Comparison of ENCODE assay signal across 8 mouse cellular contexts in the genomic region with DNA sequence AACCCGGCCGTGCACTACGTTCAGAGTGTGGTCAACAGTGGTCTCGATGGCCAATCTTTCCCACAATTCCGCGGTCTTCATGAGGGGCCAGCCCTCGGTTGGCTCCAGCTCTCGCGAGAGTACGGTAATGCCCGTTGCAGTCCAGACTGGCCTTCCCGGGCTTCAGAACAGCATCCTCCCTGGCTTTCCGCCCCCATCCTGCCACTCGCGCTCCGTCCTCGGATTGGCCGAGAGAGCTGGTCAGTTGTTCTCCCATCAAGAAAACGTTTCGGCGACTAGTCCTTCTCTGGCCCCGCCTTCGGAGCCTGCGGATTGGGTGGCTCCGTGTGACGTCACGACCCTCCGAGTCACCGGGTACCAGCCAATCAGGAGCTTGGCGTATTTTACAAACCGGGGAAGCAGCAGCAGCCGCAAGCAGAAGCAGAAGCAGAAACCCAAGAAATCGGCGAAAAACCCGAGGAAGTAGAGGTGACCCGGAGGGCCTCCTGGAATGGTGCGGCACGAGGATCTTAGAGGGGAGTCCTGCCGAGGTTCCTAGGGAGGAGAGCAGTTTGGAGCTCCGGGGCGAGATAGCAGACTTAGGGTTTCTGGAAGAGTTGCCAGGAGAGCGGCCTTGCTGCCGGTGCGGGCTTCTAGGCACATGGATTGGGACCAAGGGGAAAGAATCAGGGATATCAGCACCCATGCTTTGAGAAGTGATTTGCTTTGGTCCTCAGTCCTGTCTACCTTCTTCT. TPM values are rescaled to one million over a fixed set of nuclear protein-coding genes. Genes with fewer than 3 reads are reported as not detected.
DNase-seq lines count a peak whose midpoint lies in the region; ATAC-seq lines count a peak whose summit lies in the region.

No protein-coding gene starts in this region.

- DNase-seq in adipocyte (ENCODE audit: low spot score) = peak; percentile 99
- peak; percentile 99 for DNase-seq in embryo, embryonic 10 days (ENCODE audit: low spot score)
- DNase-seq in gastrocnemius, postnatal 10 days = peak; percentile 97
- peak; percentile 98 for DNase-seq in induced T-regulatory cell, adult 2 months (ENCODE audit: low read depth)
- DNase-seq in left cerebral cortex, adult 9 months (ENCODE audit: low spot score in 2 of 2) = peak; percentile 94 to 98
- DNase-seq in right cerebral cortex, postnatal 14 days = peak; percentile 98
- DNase-seq in urinary bladder, postnatal 36 days (ENCODE audit: low spot score in 2 of 2) = peak; percentile 96 to 97

- ATAC-seq in megakaryocyte progenitor cell, adult 5-6 weeks (replicated peaks; ENCODE audit: poor library complexity) = peak; percentile 96

RNA-seq across cellular contexts. Expression of a gene that starts 0.4 kb away (rescaled TPM):
- 1 to 10 TPM; 2.5 to 4.6 TPM for total RNA-seq in gastrocnemius, postnatal 10 days (2021)
- 28.0 and 30.5 TPM in 2 replicates for total RNA-seq in megakaryocyte progenitor cell, adult 5-6 weeks (2015)
- 19.8 and 25.7 TPM in 2 replicates for total RNA-seq in megakaryocyte progenitor cell, adult 5-6 weeks (2017)

RNA-seq across cellular contexts. Expression of a gene that starts 12.8 kb away (rescaled TPM):
- not detected for total RNA-seq in gastrocnemius, postnatal 10 days (2021)
- total RNA-seq in megakaryocyte progenitor cell, adult 5-6 weeks (2015) = not detected in 2 replicates
- not detected in 2 replicates for total RNA-seq in megakaryocyte progenitor cell, adult 5-6 weeks (2017)

RNA-seq across cellular contexts. Expression of a gene that starts 18.2 kb away (rescaled TPM):
- total RNA-seq in gastrocnemius, postnatal 10 days (2021) = under 1 TPM in 1 of 2 experiments, not detected in 1; 0.50 TPM
- not detected in 2 replicates for total RNA-seq in megakaryocyte progenitor cell, adult 5-6 weeks (2015)
- total RNA-seq in megakaryocyte progenitor cell, adult 5-6 weeks (2017) = not detected in 2 replicates

RNA-seq across cellular contexts. Expression of a gene that starts 19.8 kb away (rescaled TPM):
- 1 to 10 TPM; 1.7 to 2.0 TPM for total RNA-seq in gastrocnemius, postnatal 10 days (2021)
- total RNA-seq in megakaryocyte progenitor cell, adult 5-6 weeks (2015) = 0.07 TPM in 1 of 2 replicates, not detected in the other
- not detected in 2 replicates for total RNA-seq in megakaryocyte progenitor cell, adult 5-6 weeks (2017)

RNA-seq across cellular contexts. Expression of a gene that starts 45.1 kb away (rescaled TPM):
- total RNA-seq in gastrocnemius, postnatal 10 days (2021) = 10 to 100 TPM; 31.9 to 39.8 TPM
- 187 and 190 TPM in 2 replicates for total RNA-seq in megakaryocyte progenitor cell, adult 5-6 weeks (2015)
- total RNA-seq in megakaryocyte progenitor cell, adult 5-6 weeks (2017) = 79.3 and 105 TPM in 2 replicates

Comparison
In these comparisons a context has a peak if more than half of its experiments do, and no peak if none do; other contexts are left out.
1. Peak in every context shown above with its lines: DNase-seq and ATAC-seq.